Mouse (Mus musculus) forebrain, embryonic 12.5 days (tissue): ENCODE data around the gene Aak1. TPM values are rescaled to one million over a fixed set of nuclear protein-coding genes. Genes with fewer than 3 reads are reported as not detected.
"Not testable (repeated sequence)": the region's sequence is repeated elsewhere in the genome, so short reads cannot be mapped to it uniquely, and the experiment has no call there.

Source experiments
- ATAC-seq: fragments of 200-750 bp; cut with Nextera tagmentation; 2 replicates; pipeline ENCODE4 v1.8.0; 2017; ENCODE audit warnings: moderate TSS enrichment; ENCODE audit not compliant: low FRiP score
- H3K27ac ChIP-seq: fragments of 300-500 bp; sonication (generic); 2 replicates; pipeline ENCODE4 v1.5.1; 2016; ENCODE audit warnings: mild to moderate bottlenecking
- H3K27me3 ChIP-seq: fragments of 300-500 bp; sonication (generic); 2 replicates; pipeline ENCODE4 v1.6.1; 2016; ENCODE audit warnings: mild to moderate bottlenecking
- H3K36me3 ChIP-seq: fragments of 300-500 bp; sonication (generic); replicated peaks from 2 replicates; pipeline ENCODE4 v1.6.1; 2016; ENCODE audit warnings: mild to moderate bottlenecking
- H3K4me1 ChIP-seq: fragments of 300-500 bp; sonication (generic); 2 replicates; pipeline ENCODE4 v1.6.1; 2016
- H3K4me2 ChIP-seq: fragments of 300-500 bp; sonication (generic); 2 replicates; pipeline ENCODE4 v1.6.1; 2016; ENCODE audit warnings: mild to moderate bottlenecking, moderate library complexity
- H3K4me3 ChIP-seq: fragments of 300-500 bp; sonication (generic); replicated peaks from 2 replicates; pipeline ENCODE4 v1.5.1; 2016; ENCODE audit warnings: mild to moderate bottlenecking
- H3K9ac ChIP-seq: fragments of 300-500 bp; sonication (generic); 2 replicates; pipeline ENCODE4 v1.6.1; 2016; ENCODE audit warnings: mild to moderate bottlenecking
- H3K9me3 ChIP-seq: fragments of 300-500 bp; sonication (generic); 2 replicates; pipeline ENCODE4 v1.6.1; 2016
- WGBS: fragments of 180-500 bp; shearing (Covaris S2); methylation state at CpG from one replicate; pipeline ENCODE4 v1.1.7; 2016; 5-methylcytosine and 5-hydroxymethylcytosine counted together
- polyA plus RNA-seq: library from polyadenylated mRNA; unstranded; fragments of >200 nt; fragmentation: Nextera tagmentation; extraction: Ambion mirVana; gene quantifications from 2 replicates; pipeline ENCODE4 v1.2.1, GENCODE M21; 2016

Aak1 gene
- polyA plus RNA-seq, 1 experiment from 2014 or later: 29.7 TPM

DNA sequence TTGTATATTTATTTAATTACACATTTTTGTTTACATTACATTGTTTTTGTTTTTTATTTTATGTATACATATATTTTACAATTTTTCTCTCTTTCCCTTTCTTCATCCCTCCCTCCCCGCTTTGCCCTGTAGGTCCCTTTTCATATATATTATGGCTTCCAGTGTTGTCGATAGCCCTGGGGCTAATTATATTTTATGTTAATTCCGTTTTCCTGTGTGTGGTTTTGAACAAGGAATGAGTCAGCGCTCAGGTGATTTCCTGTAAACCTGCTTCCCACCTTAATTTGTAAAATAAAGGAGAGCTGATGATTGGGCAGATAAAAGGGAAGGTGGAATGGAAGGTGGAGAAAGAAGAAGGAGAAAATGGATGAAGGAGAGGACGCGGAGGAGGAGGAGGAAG, 159.6 kb downstream of the Aak1 start, which contains the start of gene Nfu1:
TSS of gene Nfu1 (plus strand) at position 350 of the 400 bp plus-strand sequence.
- peak within 1 kb of the TSS; percentile 67 for H3K4me3 ChIP-seq
- ATAC-seq: no peak
- H3K27ac ChIP-seq: peak within 1 kb of the TSS; percentile 68
- 0 out of 2 replicates have a peak, but pooled peaks cover 5% of the 10 kb centered on the region for H3K36me3 ChIP-seq
- no peaks in the 10 kb centered on the region for H3K9me3 ChIP-seq
- WGBS: 78% methylated on average over 6 of the region's 6 CpGs
- no peaks in the 10 kb centered on the region for H3K27me3 ChIP-seq
- peak within 1 kb of the TSS; percentile 85 for H3K9ac ChIP-seq
- peak within 1 kb of the TSS; percentile 61 for H3K4me2 ChIP-seq
- peaks cover 12% of the 10 kb centered on the region for H3K4me1 ChIP-seq

DNA sequence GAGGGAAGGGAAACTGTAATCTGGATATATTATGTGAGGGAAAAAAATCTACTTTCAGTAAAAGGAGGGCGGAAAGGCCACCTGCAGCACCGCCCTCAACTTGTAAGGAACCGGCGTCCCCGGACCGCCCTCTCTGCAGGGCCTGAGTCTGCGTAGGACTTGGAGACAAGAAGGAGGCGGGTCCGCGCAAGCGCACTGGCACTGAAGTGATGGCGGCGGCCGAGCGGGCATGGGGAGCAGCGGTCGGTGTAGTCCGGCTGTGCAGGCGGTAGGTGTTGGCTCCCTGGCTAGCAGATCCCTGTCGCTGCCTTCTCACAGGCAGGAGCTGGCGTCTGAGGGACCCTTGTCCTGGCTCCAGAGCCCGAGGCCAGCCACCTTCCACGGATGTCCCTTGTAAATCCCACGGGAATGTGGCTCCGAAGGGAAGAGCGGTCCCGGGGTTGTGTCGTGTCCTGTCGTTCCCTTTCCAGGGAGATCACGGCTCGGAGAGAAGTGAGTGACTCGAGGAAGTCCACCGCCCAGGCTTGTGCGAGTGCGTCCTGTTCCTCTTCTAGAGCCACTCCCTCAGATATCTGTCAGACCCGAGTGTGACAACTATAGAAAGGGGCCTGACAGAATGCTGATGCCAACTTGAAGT, 160.5 kb downstream of the Aak1 start:
- peak overlapping the region; percentile 85 for H3K9ac ChIP-seq
- ATAC-seq: peak; percentile 98
- peak overlapping the region; percentile 68 for H3K27ac ChIP-seq
- peak overlapping the region; percentile 67 for H3K4me3 ChIP-seq
- H3K4me2 ChIP-seq: peak overlapping the region; percentile 61
- no peaks in the 10 kb centered on the region for H3K27me3 ChIP-seq
- under 1% methylated on average over 36 of the region's 36 CpGs for WGBS
- H3K36me3 ChIP-seq: 0 out of 2 replicates have a peak, but pooled peaks cover 5% of the 10 kb centered on the region
- no peaks in the 10 kb centered on the region for H3K9me3 ChIP-seq
- peaks cover 12% of the 10 kb centered on the region for H3K4me1 ChIP-seq

DNA sequence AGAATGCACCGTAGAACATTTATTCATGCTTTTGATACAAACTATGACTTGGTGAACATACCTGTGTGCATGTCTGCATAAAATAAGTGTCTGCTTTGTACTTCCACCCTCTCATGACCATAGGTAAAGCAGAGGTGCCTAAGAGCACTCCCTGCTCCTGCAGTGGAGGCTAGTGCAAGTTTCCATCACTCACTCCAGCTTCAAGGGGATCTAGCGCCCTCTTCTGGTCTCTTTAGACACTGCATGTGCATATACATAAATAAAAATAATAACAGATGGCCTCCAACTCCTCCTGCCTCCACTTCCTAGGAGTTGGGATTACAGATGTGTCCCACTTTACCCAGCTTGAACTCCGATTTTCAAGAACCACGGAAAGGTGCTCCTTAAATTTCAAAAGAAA, 167.6 kb downstream of the Aak1 start:
- Histone ChIP-seq H3K27ac (no peak overlapping the region), H3K27me3 (no peaks in the 10 kb centered on the region), H3K9ac (no peak overlapping the region), H3K36me3 (peaks cover 51% of the 10 kb centered on the region), H3K9me3 (0 out of 2 replicates have a peak, but pooled peaks cover 3% of the 10 kb centered on the region), H3K4me3 (no peak overlapping the region), H3K4me2 (no peak overlapping the region), H3K4me1 (no peaks in the 10 kb centered on the region)
- 68% methylated on average over 4 of the region's 4 CpGs for WGBS
- ATAC-seq: no peak

DNA sequence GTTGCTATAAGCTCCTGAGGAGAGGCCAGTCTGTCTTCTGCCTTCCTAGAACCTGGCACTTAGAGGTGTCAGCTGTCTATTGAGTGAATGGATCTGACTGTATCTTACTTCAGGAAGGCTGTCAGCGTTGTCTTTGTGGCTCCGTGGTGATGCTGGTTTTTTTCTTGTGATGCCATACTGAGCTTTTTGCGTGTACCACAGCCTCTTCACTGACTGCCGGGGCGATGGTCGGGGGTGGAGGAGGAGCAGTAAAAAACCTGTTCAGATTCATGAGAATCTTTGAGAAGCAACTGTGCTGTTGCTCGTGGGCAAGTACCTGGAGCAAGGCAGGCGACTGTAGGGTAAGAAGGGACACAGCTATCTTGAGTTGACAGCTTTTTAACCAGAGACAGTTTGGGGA, 169.6 kb downstream of the Aak1 start:
- 0 out of 2 replicates have a peak, but pooled peaks cover 3% of the 10 kb centered on the region for H3K9me3 ChIP-seq
- H3K27me3 ChIP-seq: no peaks in the 10 kb centered on the region
- no peak overlapping the region for H3K9ac ChIP-seq
- no peak for ATAC-seq
- 94% methylated on average over 8 of the region's 8 CpGs for WGBS
- no peaks in the 10 kb centered on the region for H3K4me1 ChIP-seq
- H3K27ac ChIP-seq: no peak overlapping the region
- H3K4me3 ChIP-seq: no peak overlapping the region
- no peak overlapping the region for H3K4me2 ChIP-seq
- peaks cover 60% of the 10 kb centered on the region for H3K36me3 ChIP-seq

DNA sequence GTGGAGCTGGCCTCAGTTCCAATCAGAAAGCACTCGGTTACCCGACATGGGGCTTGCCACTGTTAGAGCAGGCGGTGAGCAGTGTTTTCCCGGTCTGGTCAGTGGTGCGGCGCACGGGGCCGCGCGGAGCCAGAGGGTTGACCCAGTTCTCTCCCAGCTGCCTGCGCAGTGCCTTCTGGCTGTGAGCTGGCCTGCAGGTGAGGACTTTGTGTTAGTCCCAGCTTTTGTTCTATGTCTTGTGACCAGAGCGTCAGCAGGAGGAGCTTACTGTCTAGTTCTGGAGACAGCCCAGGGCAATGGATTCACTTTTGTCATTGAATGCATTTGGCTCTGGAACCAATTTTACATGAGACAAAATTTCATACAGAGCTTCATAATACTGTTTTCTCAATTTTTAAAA, 172.5 kb downstream of the Aak1 start:
- peaks cover 75% of the 10 kb centered on the region for H3K36me3 ChIP-seq

DNA sequence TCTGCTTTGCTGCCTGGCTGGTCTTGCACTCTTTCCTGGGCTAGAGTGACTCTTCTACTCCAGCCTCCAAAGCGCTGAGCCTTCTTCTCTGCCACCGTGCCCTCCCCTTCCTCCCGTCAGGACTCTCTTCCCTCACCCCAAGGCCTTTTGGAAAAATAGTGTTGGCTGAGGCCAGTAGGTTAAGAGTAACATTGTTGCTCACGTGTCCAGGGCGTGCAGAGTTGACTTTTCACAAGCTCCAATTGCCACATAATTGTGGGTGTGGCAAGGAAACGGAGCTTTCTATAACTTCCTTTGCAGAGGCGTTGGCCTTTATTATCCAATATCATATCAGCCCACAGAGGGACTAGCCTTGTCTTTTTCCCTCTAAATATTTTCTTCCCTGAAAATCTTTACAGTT, 177.7 kb downstream of the Aak1 start:
- Histone ChIP-seq H3K36me3 (peaks cover 50% of the 10 kb centered on the region), H3K27ac (no peak overlapping the region), H3K4me3 (no peak overlapping the region), H3K9ac (no peak overlapping the region), H3K27me3 (no peaks in the 10 kb centered on the region), H3K4me2 (no peak overlapping the region), H3K4me1 (no peaks in the 10 kb centered on the region), H3K9me3 (no peaks in the 10 kb centered on the region)
- no peak for ATAC-seq
- WGBS: 88% methylated on average over 7 of the region's 7 CpGs

More for the DNA sequence above, 172.5 kb downstream of the Aak1 start:
- H3K4me3 ChIP-seq: no peak overlapping the region
- no peak for ATAC-seq
- 98% methylated on average over 12 of the region's 12 CpGs for WGBS
- no peak overlapping the region for H3K9ac ChIP-seq
- H3K9me3 ChIP-seq: 0 out of 2 replicates have a peak, but pooled peaks cover 3% of the 10 kb centered on the region
- no peaks in the 10 kb centered on the region for H3K27me3 ChIP-seq
- no peak overlapping the region for H3K4me2 ChIP-seq
- H3K27ac ChIP-seq: no peak overlapping the region
- H3K4me1 ChIP-seq: no peaks in the 10 kb centered on the region

DNA sequence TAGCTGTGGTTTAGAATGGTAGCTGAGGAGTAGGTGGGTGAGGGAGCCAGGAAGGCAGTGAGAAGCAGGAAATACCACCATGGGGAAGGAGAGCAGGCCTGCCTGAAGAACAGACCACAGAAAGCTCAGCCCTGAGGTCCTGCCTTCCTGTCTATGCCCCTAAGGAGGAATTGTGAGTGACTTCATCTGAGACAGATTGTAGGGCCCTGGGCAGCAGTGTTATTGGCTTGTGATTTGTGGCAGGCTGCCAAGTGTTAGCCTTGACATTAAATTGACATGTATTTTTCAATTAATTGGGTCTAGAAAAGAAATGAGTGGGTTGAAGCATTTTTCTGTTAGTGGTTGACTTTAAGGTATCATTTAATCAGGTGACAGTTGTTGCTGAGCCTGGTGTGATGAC, 179.6 kb downstream of the Aak1 start:
- no peak for ATAC-seq
- H3K4me1 ChIP-seq: no peaks in the 10 kb centered on the region
- H3K27ac ChIP-seq: no peak overlapping the region
- peaks cover 36% of the 10 kb centered on the region for H3K36me3 ChIP-seq
- no peaks in the 10 kb centered on the region for H3K9me3 ChIP-seq
- no peaks in the 10 kb centered on the region for H3K27me3 ChIP-seq
- no peak overlapping the region for H3K4me2 ChIP-seq
- no peak overlapping the region for H3K9ac ChIP-seq
- no peak overlapping the region for H3K4me3 ChIP-seq

DNA sequence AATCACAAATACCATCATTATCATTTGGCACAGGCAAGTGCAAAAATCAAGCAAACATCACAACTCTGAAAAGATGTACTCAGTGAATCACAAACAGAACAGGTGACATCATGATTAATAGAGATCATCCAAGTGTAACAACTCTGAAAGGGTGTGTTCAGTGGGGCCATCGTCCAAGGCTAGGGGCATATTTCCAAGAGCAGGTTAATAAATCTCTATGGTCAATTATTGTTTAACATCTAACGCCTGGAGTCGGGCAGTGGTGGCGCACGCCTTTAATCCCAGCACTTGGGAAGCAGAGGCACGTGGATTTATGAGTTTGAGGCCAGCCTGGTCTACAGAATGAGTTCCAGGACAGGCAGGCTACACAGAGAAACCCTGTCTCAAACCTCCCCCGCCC, 182.0 kb downstream of the Aak1 start:
- ATAC-seq, H3K27me3 ChIP-seq, H3K9me3 ChIP-seq, H3K4me3 ChIP-seq, H3K27ac ChIP-seq, H3K4me2 ChIP-seq, H3K9ac ChIP-seq, H3K4me1 ChIP-seq: not testable (repeated sequence)
- peaks cover 18% of the 10 kb centered on the region for H3K36me3 ChIP-seq
- WGBS: 86% methylated on average over 7 of the region's 7 CpGs

DNA sequence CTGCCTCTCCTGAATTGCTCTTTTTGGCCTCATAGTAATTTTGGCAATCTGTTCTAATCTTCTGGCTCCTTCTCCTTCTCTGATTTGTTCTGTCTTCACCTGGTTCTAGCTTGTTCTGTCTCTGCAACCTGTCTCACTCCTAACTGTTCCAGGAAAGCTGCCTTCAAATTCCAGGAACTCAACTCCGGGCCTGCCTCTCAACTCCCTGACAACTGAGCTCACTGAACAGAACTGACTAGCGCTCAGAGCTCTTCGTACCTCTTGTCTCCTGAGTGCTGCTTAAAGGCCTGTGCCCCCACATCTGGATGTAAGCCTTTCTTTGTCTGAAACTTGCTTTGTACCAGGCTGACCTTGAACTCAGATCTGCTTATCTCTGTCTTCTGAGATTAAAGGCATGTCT, 183.1 kb downstream of the Aak1 start:
- Histone ChIP-seq H3K9me3 (no peaks in the 10 kb centered on the region), H3K27ac (no peak overlapping the region), H3K4me2 (no peak overlapping the region), H3K9ac (no peak overlapping the region), H3K27me3 (no peaks in the 10 kb centered on the region), H3K36me3 (peaks cover 9% of the 10 kb centered on the region), H3K4me1 (no peaks in the 10 kb centered on the region), H3K4me3 (no peak overlapping the region)
- ATAC-seq: no peak
- WGBS: 89% methylated on average over 3 of the region's 3 CpGs

DNA sequence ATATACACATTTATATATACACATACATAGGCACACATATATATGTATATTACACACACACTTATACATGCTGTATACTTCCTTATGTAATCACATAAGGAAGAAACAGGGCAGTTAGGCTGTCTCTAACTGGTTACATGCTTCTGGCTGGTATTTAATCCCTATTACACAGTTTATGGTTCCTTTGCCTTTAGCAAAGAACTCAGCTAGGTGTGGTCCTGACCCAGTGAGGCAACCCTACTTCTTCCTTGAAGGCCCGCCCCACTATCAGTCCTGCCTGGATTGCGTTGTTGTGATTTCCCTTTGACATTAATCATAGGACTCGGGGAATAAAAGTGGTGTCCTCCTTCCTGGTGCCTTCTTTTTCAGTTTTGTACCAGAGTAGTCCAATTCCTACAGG, 185.1 kb downstream of the Aak1 start:
- Histone ChIP-seq H3K36me3 (peaks cover 3% of the 10 kb centered on the region; the same call in 1 of the 2 replicates), H3K27ac (no peak overlapping the region), H3K9me3 (no peaks in the 10 kb centered on the region), H3K4me1 (no peaks in the 10 kb centered on the region), H3K4me2 (no peak overlapping the region), H3K4me3 (no peak overlapping the region), H3K9ac (no peak overlapping the region), H3K27me3 (no peaks in the 10 kb centered on the region)
- no peak for ATAC-seq
- WGBS: 89% methylated on average over 3 of the region's 3 CpGs

DNA sequence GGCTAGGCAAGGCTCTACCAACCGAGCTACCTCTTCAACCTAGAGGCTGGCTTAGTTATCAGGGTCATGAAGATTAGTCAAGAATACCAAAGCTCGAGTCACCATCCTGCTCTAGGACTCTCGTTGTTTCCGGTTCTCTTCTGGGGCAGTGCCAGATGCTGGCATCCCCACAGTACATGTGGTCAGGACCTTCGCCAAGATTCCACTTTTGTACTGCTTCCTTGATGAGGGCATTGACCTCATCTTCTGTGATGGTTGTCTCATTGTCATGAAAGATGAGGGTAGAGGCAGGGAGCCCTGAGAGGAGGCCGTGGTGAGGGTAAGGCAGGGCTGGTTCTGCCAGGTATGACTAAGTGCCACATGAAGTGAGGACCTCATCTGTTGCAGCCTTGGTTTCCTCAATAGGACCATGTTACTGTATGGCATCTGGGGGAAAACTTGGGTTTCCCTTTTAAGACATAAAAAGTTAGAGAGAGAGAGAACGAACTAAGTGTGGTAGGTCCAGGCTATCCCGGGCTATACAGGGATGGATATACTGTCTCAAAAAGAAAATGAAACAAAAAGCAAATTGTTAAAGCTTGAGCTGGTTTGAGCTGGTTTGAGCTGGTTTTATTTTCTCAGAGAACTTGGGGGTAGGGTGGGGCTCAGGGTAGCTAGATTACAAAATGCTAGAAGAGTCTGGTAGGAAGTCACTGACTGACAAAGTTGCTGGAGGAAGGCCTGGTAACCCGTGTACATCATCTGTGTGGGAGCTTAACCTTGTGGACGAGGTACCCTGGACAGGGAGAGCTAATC, 188.7 kb downstream of the Aak1 start:
- ATAC-seq: no peak
- Histone ChIP-seq H3K4me3 (no peak overlapping the region), H3K36me3 (no peaks in the 10 kb centered on the region), H3K27me3 (no peaks in the 10 kb centered on the region), H3K4me2 (no peak overlapping the region), H3K27ac (no peak overlapping the region), H3K4me1 (no peaks in the 10 kb centered on the region), H3K9ac (no peak overlapping the region), H3K9me3 (no peaks in the 10 kb centered on the region)
- WGBS: 89% methylated on average over 10 of the region's 10 CpGs

DNA sequence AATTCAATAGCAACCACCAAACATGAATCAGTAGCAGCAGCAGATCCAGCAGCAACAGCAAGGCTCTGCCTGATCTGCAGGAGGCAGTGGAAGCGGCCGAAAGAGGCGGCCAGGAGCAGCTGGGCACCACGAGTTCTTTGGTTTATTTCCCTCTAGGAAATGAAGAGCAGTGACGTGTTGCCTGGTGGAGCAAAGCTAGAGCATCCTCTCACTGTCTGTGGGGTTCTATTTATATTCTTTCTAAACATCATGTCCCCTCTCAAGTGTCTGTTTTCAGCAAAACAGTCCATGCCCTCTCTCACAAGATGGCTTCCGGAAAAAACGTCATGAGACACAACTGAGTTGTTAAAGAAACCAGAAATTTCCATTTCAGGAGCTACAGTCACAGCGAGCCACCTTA, 189.8 kb downstream of the Aak1 start:
- peaks cover 6% of the 10 kb centered on the region for H3K4me1 ChIP-seq
- no peak overlapping the region for H3K4me3 ChIP-seq
- no peak overlapping the region for H3K4me2 ChIP-seq
- H3K27ac ChIP-seq: no peak overlapping the region
- H3K36me3 ChIP-seq: no peaks in the 10 kb centered on the region
- H3K27me3 ChIP-seq: no peaks in the 10 kb centered on the region
- H3K9me3 ChIP-seq: no peaks in the 10 kb centered on the region
- WGBS: 88% methylated on average over 8 of the region's 8 CpGs
- no peak for ATAC-seq
- no peak overlapping the region for H3K9ac ChIP-seq

DNA sequence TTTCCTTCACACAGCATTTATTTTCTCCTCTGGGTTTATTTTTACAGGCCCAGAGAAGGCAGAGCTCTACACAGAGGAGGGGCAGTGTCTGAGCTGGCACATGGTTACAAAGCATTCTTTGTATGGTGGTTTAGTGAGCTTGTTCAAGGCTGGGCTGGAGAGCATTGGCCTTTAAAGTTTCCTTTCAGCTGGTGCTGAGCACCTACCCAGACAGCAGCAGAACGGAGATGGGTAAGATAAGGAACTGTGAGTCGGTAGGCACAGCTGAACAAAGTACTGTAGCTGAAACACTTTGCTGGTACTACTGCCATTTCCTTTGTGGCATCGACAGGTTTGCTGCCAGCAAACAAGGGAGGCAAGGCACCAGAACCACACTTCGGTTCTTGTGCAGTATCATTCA, 191.7 kb downstream of the Aak1 start:
- no peak overlapping the region for H3K27ac ChIP-seq
- no peak for ATAC-seq

More for the DNA sequence above, 191.7 kb downstream of the Aak1 start:
- H3K27me3 ChIP-seq: no peaks in the 10 kb centered on the region
- 73% methylated on average over 4 of the region's 4 CpGs for WGBS
- no peak overlapping the region for H3K4me3 ChIP-seq
- no peak overlapping the region for H3K4me2 ChIP-seq
- peaks cover 9% of the 10 kb centered on the region for H3K4me1 ChIP-seq
- no peaks in the 10 kb centered on the region for H3K9me3 ChIP-seq
- no peaks in the 10 kb centered on the region for H3K36me3 ChIP-seq
- no peak overlapping the region for H3K9ac ChIP-seq
